Mouse (Mus musculus) forebrain, embryonic 13.5 days (tissue): ENCODE measurements around the gene Dok3. TPM values are rescaled to one million over a fixed set of nuclear protein-coding genes. Genes with fewer than 3 reads are reported as not detected.
A peak's percentile ranks its signal among the peaks of the same experiment; 100 is the strongest.

ENCODE experiments used
- ATAC-seq: fragments of 200-750 bp; cut with Nextera tagmentation; 2 replicates; pipeline ENCODE4 v1.8.0; 2017
- H3K27ac ChIP-seq: fragments of 300-500 bp; sonication (generic); 2 replicates; pipeline ENCODE4 v1.5.1; 2015; ENCODE audit warnings: inconsistent platforms, mild to moderate bottlenecking, moderate library complexity
- H3K27me3 ChIP-seq: fragments of 300-500 bp; sonication (generic); 2 replicates; pipeline ENCODE4 v1.6.1; 2015; ENCODE audit warnings: mild to moderate bottlenecking, inconsistent platforms
- H3K36me3 ChIP-seq: fragments of 300-500 bp; sonication (generic); 2 replicates; pipeline ENCODE4 v1.6.1; 2015; ENCODE audit warnings: mild to moderate bottlenecking, inconsistent platforms; ENCODE audit not compliant: poor library complexity, severe bottlenecking
- H3K4me1 ChIP-seq: fragments of 300-500 bp; sonication (generic); 2 replicates; pipeline ENCODE4 v1.6.1; 2015; ENCODE audit warnings: inconsistent platforms
- H3K4me2 ChIP-seq: fragments of 300-500 bp; sonication (generic); 2 replicates; pipeline ENCODE4 v1.6.1; 2015; ENCODE audit warnings: inconsistent platforms, mild to moderate bottlenecking, moderate library complexity
- H3K4me3 ChIP-seq: fragments of 300-500 bp; sonication (generic); 2 replicates; pipeline ENCODE4 v1.5.1; 2015; ENCODE audit warnings: mild to moderate bottlenecking, inconsistent platforms
- H3K9ac ChIP-seq: fragments of 300-500 bp; sonication (generic); 2 replicates; pipeline ENCODE4 v1.6.1; 2015; ENCODE audit warnings: mild to moderate bottlenecking, inconsistent platforms
- H3K9me3 ChIP-seq: fragments of 300-500 bp; sonication (generic); replicated peaks from 2 replicates; pipeline ENCODE4 v1.6.1; 2016; ENCODE audit warnings: inconsistent platforms
- WGBS: fragments of 180-500 bp; shearing (Covaris S2); methylation state at CpG from one replicate; pipeline ENCODE4 v1.1.7; 2015; 5-methylcytosine and 5-hydroxymethylcytosine counted together
- polyA plus RNA-seq: library from polyadenylated mRNA; unstranded; fragments of >200 nt; fragmentation: Nextera tagmentation; extraction: Ambion mirVana; gene quantifications from 2 replicates; pipeline ENCODE4 v1.2.1, GENCODE M21; 2015

Dok3 gene
- polyA plus RNA-seq, 1 experiment from 2014 or later = 2.1 TPM

GRCm38 (mm10) chr13:55484520-55485088 is 44.5 kb downstream of the Dok3 start:
- H3K9me3 ChIP-seq = no peaks in the 10 kb centered on the region
- ATAC-seq = no peak
- no peaks in the 10 kb centered on the region for H3K27me3 ChIP-seq
- peaks cover 56% of the 10 kb centered on the region for H3K4me1 ChIP-seq
- peaks cover 42% of the 10 kb centered on the region for H3K36me3 ChIP-seq
- peak overlapping the region; percentile 98 for H3K4me2 ChIP-seq
- H3K9ac ChIP-seq = peak overlapping the region; percentile 100
- peak overlapping the region; percentile 99 for H3K27ac ChIP-seq
- peak overlapping the region; percentile 99 for H3K4me3 ChIP-seq
- 7% methylated on average over 7 of the region's 7 CpGs for WGBS

GRCm38 (mm10) chr13:55483593-55483992 is 45.5 kb downstream of the Dok3 start:
- Histone ChIP-seq H3K36me3 (peaks cover 52% of the 10 kb centered on the region), H3K9me3 (no peaks in the 10 kb centered on the region), H3K4me3 (peak overlapping the region; percentile 99), H3K4me2 (peak overlapping the region; percentile 98), H3K9ac (peak overlapping the region; percentile 100), H3K27me3 (no peaks in the 10 kb centered on the region), H3K27ac (peak overlapping the region; percentile 99), H3K4me1 (peaks cover 56% of the 10 kb centered on the region)
- 4% methylated on average over 15 of the region's 15 CpGs for WGBS
- ATAC-seq = peak; percentile 84

GRCm38 (mm10) chr13:55483071-55483470 is 46.0 kb downstream of the Dok3 start:
- Histone ChIP-seq H3K4me3 (peak overlapping the region; percentile 99), H3K27me3 (no peaks in the 10 kb centered on the region), H3K4me1 (peaks cover 51% of the 10 kb centered on the region), H3K9me3 (no peaks in the 10 kb centered on the region), H3K4me2 (peak overlapping the region; percentile 98), H3K36me3 (peaks cover 57% of the 10 kb centered on the region), H3K9ac (peak overlapping the region; percentile 100), H3K27ac (peak overlapping the region; percentile 99)
- ATAC-seq = no peak
- WGBS = 49% methylated on average over 9 of the region's 9 CpGs

GRCm38 (mm10) chr13:55482542-55482941 is 46.6 kb downstream of the Dok3 start:
- H3K4me2 ChIP-seq = peak overlapping the region; percentile 98

GRCm38 (mm10) chr13:55479929-55480328 is 49.2 kb downstream of the Dok3 start:
- H3K4me1 ChIP-seq = peaks cover 50% of the 10 kb centered on the region
- H3K4me2 ChIP-seq = no peak overlapping the region
- peaks cover 85% of the 10 kb centered on the region for H3K36me3 ChIP-seq
- ATAC-seq = no peak
- H3K9me3 ChIP-seq = no peaks in the 10 kb centered on the region
- no peaks in the 10 kb centered on the region for H3K27me3 ChIP-seq
- H3K4me3 ChIP-seq = no peak overlapping the region
- peak overlapping the region; percentile 31; the same call in 1 of the 2 replicates for H3K27ac ChIP-seq
- H3K9ac ChIP-seq = no peak overlapping the region

More at GRCm38 (mm10) chr13:55482542-55482941, 46.6 kb downstream of the Dok3 start:
- WGBS = 85% methylated on average over 7 of the region's 7 CpGs
- no peaks in the 10 kb centered on the region for H3K27me3 ChIP-seq
- H3K27ac ChIP-seq = peak overlapping the region; percentile 99
- H3K36me3 ChIP-seq = peaks cover 62% of the 10 kb centered on the region
- H3K9me3 ChIP-seq = no peaks in the 10 kb centered on the region
- H3K9ac ChIP-seq = peak overlapping the region; percentile 100
- H3K4me3 ChIP-seq = peak overlapping the region; percentile 99; the same call in 1 of the 2 replicates
- ATAC-seq = no peak
- H3K4me1 ChIP-seq = peaks cover 50% of the 10 kb centered on the region

GRCm38 (mm10) chr13:55479008-55479407 is 50.1 kb downstream of the Dok3 start:
- no peak for ATAC-seq
- 86% methylated on average over 7 of the region's 7 CpGs for WGBS
- Histone ChIP-seq H3K4me2 (no peak overlapping the region), H3K27ac (0 out of 2 replicates have a peak overlapping the region, but pooled peaks have one; percentile 5), H3K36me3 (peaks cover 94% of the 10 kb centered on the region), H3K9me3 (no peaks in the 10 kb centered on the region), H3K9ac (no peak overlapping the region), H3K4me3 (no peak overlapping the region), H3K4me1 (peaks cover 50% of the 10 kb centered on the region), H3K27me3 (no peaks in the 10 kb centered on the region)

GRCm38 (mm10) chr13:55478036-55478435 is 51.1 kb downstream of the Dok3 start:
- no peaks in the 10 kb centered on the region for H3K9me3 ChIP-seq

GRCm38 (mm10) chr13:55477492-55477891 is 51.6 kb downstream of the Dok3 start:
- Histone ChIP-seq H3K4me3 (no peak overlapping the region), H3K36me3 (peaks cover 95% of the 10 kb centered on the region), H3K9ac (no peak overlapping the region), H3K27ac (no peak overlapping the region), H3K4me1 (peaks cover 50% of the 10 kb centered on the region), H3K27me3 (no peaks in the 10 kb centered on the region), H3K9me3 (no peaks in the 10 kb centered on the region), H3K4me2 (no peak overlapping the region)
- WGBS = 71% methylated on average over 16 of the region's 16 CpGs
- no peak for ATAC-seq

More at GRCm38 (mm10) chr13:55478036-55478435, 51.1 kb downstream of the Dok3 start:
- WGBS = 50% methylated on average over 5 of the region's 5 CpGs
- Histone ChIP-seq H3K9ac (no peak overlapping the region), H3K4me1 (peaks cover 50% of the 10 kb centered on the region), H3K27me3 (no peaks in the 10 kb centered on the region), H3K27ac (no peak overlapping the region), H3K36me3 (peaks cover 99% of the 10 kb centered on the region), H3K4me3 (no peak overlapping the region), H3K4me2 (no peak overlapping the region)
- ATAC-seq = no peak

GRCm38 (mm10) chr13:55476256-55476655 is 52.8 kb downstream of the Dok3 start:
- ATAC-seq = no peak

GRCm38 (mm10) chr13:55475750-55476149 is 53.3 kb downstream of the Dok3 start:
- ATAC-seq = no peak
- Histone ChIP-seq H3K36me3 (peaks cover 78% of the 10 kb centered on the region), H3K9me3 (no peaks in the 10 kb centered on the region), H3K4me1 (peaks cover 56% of the 10 kb centered on the region), H3K27me3 (no peaks in the 10 kb centered on the region), H3K4me3 (no peak overlapping the region), H3K4me2 (no peak overlapping the region), H3K27ac (peak overlapping the region; percentile 82), H3K9ac (no peak overlapping the region)
- WGBS = 92% methylated on average over 5 of the region's 5 CpGs

More at GRCm38 (mm10) chr13:55476256-55476655, 52.8 kb downstream of the Dok3 start:
- WGBS = 96% methylated on average over 7 of the region's 8 CpGs
- no peaks in the 10 kb centered on the region for H3K27me3 ChIP-seq
- no peak overlapping the region for H3K4me3 ChIP-seq
- H3K4me2 ChIP-seq = no peak overlapping the region
- no peaks in the 10 kb centered on the region for H3K9me3 ChIP-seq
- H3K4me1 ChIP-seq = peaks cover 51% of the 10 kb centered on the region
- H3K36me3 ChIP-seq = peaks cover 83% of the 10 kb centered on the region
- H3K27ac ChIP-seq = peak overlapping the region; percentile 52
- no peak overlapping the region for H3K9ac ChIP-seq

GRCm38 (mm10) chr13:55474621-55475069 is 54.5 kb downstream of the Dok3 start:
- ATAC-seq = peak; percentile 32
- Histone ChIP-seq H3K4me2 (peak overlapping the region; percentile 98), H3K9ac (peak overlapping the region; percentile 39; the same call in 1 of the 2 replicates), H3K27ac (peak overlapping the region; percentile 82), H3K9me3 (no peaks in the 10 kb centered on the region), H3K27me3 (no peaks in the 10 kb centered on the region), H3K4me3 (no peak overlapping the region), H3K36me3 (peaks cover 67% of the 10 kb centered on the region), H3K4me1 (peaks cover 67% of the 10 kb centered on the region)
- WGBS = 16% methylated on average over 5 of the region's 5 CpGs

- Histone ChIP-seq H3K36me3 (peaks cover 60% of the 10 kb centered on the region), H3K27ac (0 out of 2 replicates have a peak overlapping the region, but pooled peaks have one; percentile 48), H3K9me3 (no peaks in the 10 kb centered on the region), H3K9ac (peak overlapping the region; percentile 85; the same call in 1 of the 2 replicates), H3K27me3 (no peaks in the 10 kb centered on the region), H3K4me2 (peak overlapping the region; percentile 98), H3K4me3 (no peak overlapping the region), H3K4me1 (peaks cover 74% of the 10 kb centered on the region)
- 56% methylated on average over 11 of the region's 11 CpGs for WGBS
- ATAC-seq = no peak
These were observed 55.1 kb downstream of the Dok3 start for GRCm38 (mm10) chr13:55473961-55474360.
